Mouse (Mus musculus) CH12.LX (cell line): Measurements from ENCODE around the gene Bean1. TPM values are rescaled to one million over a fixed set of nuclear protein-coding genes. Genes with fewer than 3 reads are reported as not detected.

ENCODE experiments used
- DNase-seq: peaks from one replicate; pipeline ENCODE4 v3.0.0-alpha.2; 2013; ENCODE audit errors: extremely low read depth
- H3K27ac ChIP-seq: 2 replicates; pipeline ENCODE4 v1.5.1; 2012; ENCODE audit warnings: low read depth, mild to moderate bottlenecking, control low read depth, moderate library complexity; ENCODE audit not compliant: insufficient read depth
- H3K27me3 ChIP-seq: replicated peaks from 2 replicates; pipeline ENCODE3; 2012; ENCODE audit warnings: inconsistent platforms
- H3K36me3 ChIP-seq, 2 experiments: replicated peaks in 1 of 2; 2 replicates each; pipeline versions ENCODE3 to v1.6.1; 2012; ENCODE audit warnings: inconsistent platforms in 1 of 2, low read length in 1 of 2, mild to moderate bottlenecking in 1 of 2, mixed read lengths in 1 of 2, moderate library complexity in 1 of 2; ENCODE audit not compliant: control insufficient read depth in 1 of 2, insufficient read depth in 1 of 2
- H3K4me1 ChIP-seq, 2 experiments: 2 replicates each; pipeline ENCODE4 v1.6.1; 2012; ENCODE audit warnings: inconsistent platforms in 1 of 2, moderate library complexity in 1 of 2; ENCODE audit not compliant: insufficient read depth in 2 of 2, control insufficient read depth in 1 of 2
- H3K4me2 ChIP-seq: 2 replicates; pipeline ENCODE4 v1.6.1; 2012; ENCODE audit warnings: low read depth, mild to moderate bottlenecking, control low read depth; ENCODE audit not compliant: poor library complexity, insufficient read depth, severe bottlenecking
- H3K4me3 ChIP-seq, 3 experiments: fragments of 150-350 bp in 1 of 3; sonication (generic) in 1 of 3; replicated peaks in 1 of 3; 2 replicates each; pipeline versions ENCODE3 to v1.5.1; 2011 to 2012; ENCODE audit warnings: low read depth in 2 of 3, low read length in 2 of 3, mild to moderate bottlenecking in 2 of 3, moderate library complexity in 2 of 3, control low read depth in 1 of 3, improper control_type of control experiment in 1 of 3, inconsistent platforms in 1 of 3, mixed read lengths in 1 of 3; ENCODE audit not compliant: poor library complexity in 1 of 3
- H3K79me2 ChIP-seq: replicated peaks from 2 replicates; pipeline ENCODE4 v1.6.1; 2012; ENCODE audit warnings: mild to moderate bottlenecking, moderate library complexity; ENCODE audit not compliant: control insufficient read depth, poor library complexity, insufficient read depth, severe bottlenecking; ENCODE audit errors: extremely low read depth
- H3K9ac ChIP-seq: 2 replicates; pipeline ENCODE4 v1.6.1; 2012; ENCODE audit warnings: low read depth, mild to moderate bottlenecking, control low read depth, moderate library complexity; ENCODE audit not compliant: insufficient read depth
- H3K9me3 ChIP-seq: replicated peaks from 2 replicates; pipeline ENCODE3; 2012; ENCODE audit warnings: low read length, inconsistent platforms, mixed read lengths
- BHLHE40 ChIP-seq: IDR thresholded peaks from 2 replicates; pipeline ENCODE4 v1.6.1; 2011; ENCODE audit warnings: mild to moderate bottlenecking, low read depth, low read length, improper control_type of control experiment
- CHD2 ChIP-seq: IDR thresholded peaks from 2 replicates; pipeline ENCODE4 v1.6.1; 2011; ENCODE audit warnings: low read length, improper control_type of control experiment
- CTCF ChIP-seq, 2 experiments: IDR thresholded peaks in 1 of 2; conservative IDR thresholded peaks in 1 of 2; 2 replicates each; pipeline ENCODE4 v1.5.1; 2011 to 2012; ENCODE audit warnings: low read depth in 2 of 2, low read length in 2 of 2, improper control_type of control experiment in 1 of 2, inconsistent platforms in 1 of 2, mild to moderate bottlenecking in 1 of 2, moderate library complexity in 1 of 2
- E2F4 ChIP-seq: IDR thresholded peaks from 2 replicates; pipeline ENCODE4 v1.6.1; 2011; ENCODE audit warnings: low read depth, low read length, improper control_type of control experiment; ENCODE audit not compliant: insufficient replicate concordance
- EP300 ChIP-seq: IDR thresholded peaks from 2 replicates; pipeline ENCODE4 v1.6.1; 2011; ENCODE audit warnings: low read length, improper control_type of control experiment
- ETS1 ChIP-seq: conservative IDR thresholded peaks from 2 replicates; pipeline ENCODE4 v1.6.1; 2012; ENCODE audit warnings: low read depth, mild to moderate bottlenecking, inconsistent platforms, low read length, improper control_type of control experiment, moderate library complexity
- IRF4 ChIP-seq: IDR thresholded peaks from 2 replicates; pipeline ENCODE4 v1.6.1; 2014; ENCODE audit warnings: low read depth, mild to moderate bottlenecking, inconsistent platforms, low read length, improper control_type of control experiment
- KAT2A ChIP-seq: IDR thresholded peaks from 2 replicates; pipeline ENCODE4 v1.6.1; 2012; ENCODE audit warnings: low read length, improper control_type of control experiment, inconsistent platforms; ENCODE audit not compliant: insufficient replicate concordance
- MAFK ChIP-seq: IDR thresholded peaks from 2 replicates; pipeline ENCODE4 v1.6.1; 2011; ENCODE audit warnings: low read length, improper control_type of control experiment; ENCODE audit not compliant: insufficient replicate concordance
- MAX ChIP-seq: IDR thresholded peaks from 2 replicates; pipeline ENCODE4 v1.6.1; 2011; ENCODE audit warnings: low read length, improper control_type of control experiment
- MYC ChIP-seq: IDR thresholded peaks from 2 replicates; pipeline ENCODE4 v1.6.1; 2011; ENCODE audit warnings: low read depth, mild to moderate bottlenecking, improper control_type of control experiment, low read length
- POLR2AphosphoS2 ChIP-seq: IDR thresholded peaks from 2 replicates; pipeline ENCODE4 v1.6.1; 2011; ENCODE audit warnings: low read depth, low read length, improper control_type of control experiment
- RCOR1 ChIP-seq: conservative IDR thresholded peaks from 2 replicates; pipeline ENCODE4 v1.6.1; 2012; ENCODE audit warnings: low read depth, mild to moderate bottlenecking, inconsistent platforms, low read length, improper control_type of control experiment
- TBP ChIP-seq: conservative IDR thresholded peaks from 2 replicates; pipeline ENCODE4 v1.6.1; 2011; ENCODE audit warnings: low read depth, low read length, improper control_type of control experiment
- UBTF ChIP-seq: IDR thresholded peaks from 2 replicates; pipeline ENCODE4 v1.6.1; 2012; ENCODE audit warnings: low read depth, mild to moderate bottlenecking, inconsistent platforms, low read length, improper control_type of control experiment, moderate library complexity
- USF1 ChIP-seq: IDR thresholded peaks from 2 replicates; pipeline ENCODE4 v1.6.1; 2014; ENCODE audit warnings: low read depth, mild to moderate bottlenecking, inconsistent platforms, low read length, improper control_type of control experiment
- ZC3H11A ChIP-seq: IDR thresholded peaks from 2 replicates; pipeline ENCODE4 v1.6.1; 2012; ENCODE audit warnings: low read depth, mild to moderate bottlenecking, inconsistent platforms, low read length, improper control_type of control experiment
- dilution Hi-C: fragments of 300-500 bp; cut with MboI; formaldehyde crosslinking; loops from 2 replicates; pipeline ENCODE4 v1.14.3; 2020; ENCODE audit warnings: low sequenced_read_pairs; ENCODE audit not compliant: extremely low pct_unique_long_range_greater_than_20kb, extremely low pct_ligation_motif_present
- in situ Hi-C: fragments of 300-500 bp; cut with MboI; formaldehyde crosslinking; loops from 3 replicates; pipeline ENCODE4 v1.14.3; 2019; ENCODE audit warnings: low sequenced_read_pairs, low pct_ligation_motif_present, low pct_unique_long_range_greater_than_20kb, mixed read lengths
- polyA plus RNA-seq: library from polyadenylated mRNA; unstranded; fragments of >175 nt; gene quantifications from 2 replicates; pipeline ENCODE4 v1.2.1, GENCODE M21; 2012; ENCODE audit warnings: low read depth; ENCODE audit not compliant: insufficient read length
- total RNA-seq, 2 experiments: library from RNA; depleted of rRNA; stranded (reverse); fragments of 300-350 nt in 1 of 2; fragments of >200 nt in 1 of 2; gene quantifications; 2 replicates each; pipeline ENCODE4 v1.2.3; 2012 to 2014

Gene Bean1
- total and polyA plus RNA-seq, 3 experiments = not detected

DNA sequence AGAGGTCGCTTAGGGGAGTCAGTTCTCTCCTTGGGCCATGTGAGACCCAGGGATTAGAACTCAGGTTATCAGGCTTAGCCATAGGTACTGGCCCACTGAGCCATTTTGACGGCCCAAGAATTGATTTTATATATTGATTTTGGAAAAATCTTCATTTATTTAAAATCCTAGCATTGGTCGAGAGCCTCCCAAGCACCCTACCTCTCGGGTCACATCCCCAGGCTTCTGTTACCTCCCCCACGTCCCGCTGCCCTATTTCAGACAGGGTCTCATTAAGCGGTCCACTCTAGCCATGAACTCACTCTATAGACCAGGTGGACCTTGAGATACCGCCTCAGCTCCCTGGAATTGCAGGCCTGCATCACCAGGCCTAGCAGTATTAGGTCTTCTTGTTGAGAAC is 35.7 kb upstream of the Bean1 start:
- Histone ChIP-seq H3K4me1 (peaks cover 0 to 20% of the 10 kb centered on the region in 2 experiments; a peak in 2 of 4 replicates), H3K9ac (no peak overlapping the region), H3K4me2 (no peak overlapping the region), H3K79me2 (no peaks in the 10 kb centered on the region), H3K27ac (no peak overlapping the region), H3K9me3 (peaks cover 2% of the 10 kb centered on the region), H3K4me3 (no peak overlapping the region), H3K36me3 (peaks cover 0 to 5% of the 10 kb centered on the region in 2 experiments)
- in situ Hi-C loops = no loop called here
- dilution Hi-C loops = no loop called here
- DNase-seq = no peak
- no peak for TF ChIP-seq BHLHE40
- TF ChIP-seq RCOR1 = no peak
- no peak for TF ChIP-seq POLR2AphosphoS2
- no peak for TF ChIP-seq ETS1
- TF ChIP-seq CTCF (conservative IDR thresholded peaks at IDR 0.05 in 1 of 2, IDR thresholded peaks at IDR 0.05 in 1 of 2; ENCODE audit: low read depth in 2 of 2, low read length in 2 of 2) = no peak
- TF ChIP-seq ZC3H11A = no peak
- no peak for TF ChIP-seq CHD2
- no peak for TF ChIP-seq IRF4
- no peak for TF ChIP-seq MAX
- TF ChIP-seq MAFK = no peak
- TF ChIP-seq TBP = no peak
- TF ChIP-seq EP300 = no peak
- no peak for TF ChIP-seq USF1
- TF ChIP-seq E2F4 = no peak
- TF ChIP-seq, all 38 proteins: peak for 0
- no peaks in the 10 kb centered on the region for H3K27me3 ChIP-seq

GRCm38 (mm10) chr8:104136277-104136676 is 34.0 kb upstream of the Bean1 start:
- no peaks in the 10 kb centered on the region for H3K79me2 ChIP-seq
- no peak for DNase-seq
- TF ChIP-seq KAT2A (no peak), BHLHE40 (no peak), UBTF (no peak), MYC (no peak)

More at GRCm38 (mm10) chr8:104136277-104136676, 34.0 kb upstream of the Bean1 start:
- Histone ChIP-seq H3K9ac (no peak overlapping the region), H3K4me3 (no peak overlapping the region), H3K4me2 (no peak overlapping the region), H3K27me3 (no peaks in the 10 kb centered on the region), H3K4me1 (peaks cover 0 to 4% of the 10 kb centered on the region in 2 experiments; a peak in 2 of 4 replicates), H3K9me3 (no peaks in the 10 kb centered on the region), H3K27ac (no peak overlapping the region), H3K36me3 (peaks cover 0 to 3% of the 10 kb centered on the region in 2 experiments)
- in situ Hi-C loops (no loop called here), dilution Hi-C loops (no loop called here)
